Mouse (Mus musculus): ENCODE data around the gene Ehd2. TPM values are rescaled to one million over a fixed set of nuclear protein-coding genes. Genes with fewer than 3 reads are reported as not detected.

The Ehd2 gene
- polyA plus RNA-seq, 1 experiment: 104 TPM

GRCm38 (mm10) chr7:15914751-15915150, 52.6 kb downstream of the Ehd2 start:
- Histone ChIP-seq H3K36me3 (ENCODE audit: control insufficient read depth, insufficient read depth) (peaks cover 16% of the 10 kb centered on the region), H3ac (ENCODE audit: control insufficient read depth, insufficient read length) (no peak overlapping the region), H3K4me2 (ENCODE audit: low read depth) (no peak overlapping the region), H3K27me3 (ENCODE audit: control insufficient read depth, insufficient read depth, insufficient read length) (no peaks in the 10 kb centered on the region), H3K79me2 (ENCODE audit: control insufficient read depth, insufficient read depth) (peaks cover under 1% of the 10 kb centered on the region), H3K4me3 (no peak overlapping the region)
- TF ChIP-seq TCF3 (IDR thresholded peaks at IDR 0.05; ENCODE audit: insufficient read length, low read depth) (no peak), MYOD1 (IDR thresholded peaks at IDR 0.05; ENCODE audit: control insufficient read depth in 1 of 3, insufficient read length in 2 of 3, low read depth in 2 of 3) (no peak), CEBPB (IDR thresholded peaks at IDR 0.05; ENCODE audit: insufficient read depth, poor library complexity, severe bottlenecking) (no peak), USF1 (IDR thresholded peaks at IDR 0.05; ENCODE audit: low read depth) (no peak), SRF (IDR thresholded peaks at IDR 0.05; ENCODE audit: control insufficient read depth, insufficient read length, low read depth) (no peak), POLR2AphosphoS2 (IDR thresholded peaks at IDR 0.05; ENCODE audit: insufficient read length, low read depth) (peak; percentile 25), POLR2A (IDR thresholded peaks at IDR 0.05; ENCODE audit: insufficient read length, low read depth) (no peak), MYOG (IDR thresholded peaks at IDR 0.05; ENCODE audit: control insufficient read depth in 1 of 3, insufficient read depth in 1 of 3, insufficient read length in 2 of 3, low read depth in 2 of 3) (no peak)

- H3K4me2 ChIP-seq (ENCODE audit: low read depth): no peak overlapping the region
- H3K36me3 ChIP-seq (ENCODE audit: control insufficient read depth, insufficient read depth): peaks cover 14% of the 10 kb centered on the region
- TF ChIP-seq POLR2A (IDR thresholded peaks at IDR 0.05; ENCODE audit: insufficient read length, low read depth) (no peak), USF1 (IDR thresholded peaks at IDR 0.05; ENCODE audit: low read depth) (no peak), REST (IDR thresholded peaks at IDR 0.05; ENCODE audit: insufficient read depth, insufficient read length) (no peak), MAX (IDR thresholded peaks at IDR 0.05; ENCODE audit: low read depth) (no peak), TCF3 (IDR thresholded peaks at IDR 0.05; ENCODE audit: insufficient read length, low read depth) (no peak), POLR2AphosphoS2 (IDR thresholded peaks at IDR 0.05; ENCODE audit: insufficient read length, low read depth) (no peak), SRF (IDR thresholded peaks at IDR 0.05; ENCODE audit: control insufficient read depth, insufficient read length, low read depth) (no peak), MYOG (IDR thresholded peaks at IDR 0.05; ENCODE audit: control insufficient read depth in 1 of 3, insufficient read depth in 1 of 3, insufficient read length in 2 of 3, low read depth in 2 of 3) (no peak), CEBPB (IDR thresholded peaks at IDR 0.05; ENCODE audit: insufficient read depth, poor library complexity, severe bottlenecking) (no peak), E2F4 (IDR thresholded peaks at IDR 0.05; ENCODE audit: insufficient read depth) (no peak), MYOD1 (IDR thresholded peaks at IDR 0.05; ENCODE audit: control insufficient read depth in 1 of 3, insufficient read length in 2 of 3, low read depth in 2 of 3) (no peak), TCF12 (IDR thresholded peaks at IDR 0.05; ENCODE audit: insufficient read depth, poor library complexity, severe bottlenecking) (no peak)
- H3K27me3 ChIP-seq (ENCODE audit: control insufficient read depth, insufficient read depth, insufficient read length): no peaks in the 10 kb centered on the region
- no peak overlapping the region for H3ac ChIP-seq (ENCODE audit: control insufficient read depth, insufficient read length)
- no peak overlapping the region for H3K4me3 ChIP-seq
- H3K79me2 ChIP-seq (ENCODE audit: control insufficient read depth, insufficient read depth): no peaks in the 10 kb centered on the region
Observed at GRCm38 (mm10) chr7:15914252-15914651, 53.1 kb downstream of the Ehd2 start.

- H3K4me2 ChIP-seq (ENCODE audit: low read depth): no peak overlapping the region
- no peaks in the 10 kb centered on the region for H3K79me2 ChIP-seq (ENCODE audit: control insufficient read depth, insufficient read depth)
- H3K36me3 ChIP-seq (ENCODE audit: control insufficient read depth, insufficient read depth): peaks cover 4% of the 10 kb centered on the region
- no peak overlapping the region for H3ac ChIP-seq (ENCODE audit: control insufficient read depth, insufficient read length)
- no peak for TF ChIP-seq SRF (IDR thresholded peaks at IDR 0.05; ENCODE audit: control insufficient read depth, insufficient read length, low read depth)
- TF ChIP-seq POLR2AphosphoS2 (IDR thresholded peaks at IDR 0.05; ENCODE audit: insufficient read length, low read depth): no peak
- no peak for TF ChIP-seq MYOG (IDR thresholded peaks at IDR 0.05; ENCODE audit: control insufficient read depth in 1 of 3, insufficient read depth in 1 of 3, insufficient read length in 2 of 3, low read depth in 2 of 3)
- no peak for TF ChIP-seq MAX (IDR thresholded peaks at IDR 0.05; ENCODE audit: low read depth)
- no peak for TF ChIP-seq MYOD1 (IDR thresholded peaks at IDR 0.05; ENCODE audit: control insufficient read depth in 1 of 3, insufficient read length in 2 of 3, low read depth in 2 of 3)
- TF ChIP-seq REST (IDR thresholded peaks at IDR 0.05; ENCODE audit: insufficient read depth, insufficient read length): no peak
- no peak for TF ChIP-seq CEBPB (IDR thresholded peaks at IDR 0.05; ENCODE audit: insufficient read depth, poor library complexity, severe bottlenecking)
- TF ChIP-seq E2F4 (IDR thresholded peaks at IDR 0.05; ENCODE audit: insufficient read depth): no peak
- no peak for TF ChIP-seq POLR2A (IDR thresholded peaks at IDR 0.05; ENCODE audit: insufficient read length, low read depth)
- TF ChIP-seq TCF12 (IDR thresholded peaks at IDR 0.05; ENCODE audit: insufficient read depth, poor library complexity, severe bottlenecking): no peak
- no peak for TF ChIP-seq TCF3 (IDR thresholded peaks at IDR 0.05; ENCODE audit: insufficient read length, low read depth)
- no peak for TF ChIP-seq USF1 (IDR thresholded peaks at IDR 0.05; ENCODE audit: low read depth)
- H3K27me3 ChIP-seq (ENCODE audit: control insufficient read depth, insufficient read depth, insufficient read length): peaks cover 16% of the 10 kb centered on the region
- no peak overlapping the region for H3K4me3 ChIP-seq
Observed at GRCm38 (mm10) chr7:15912183-15912582, 55.2 kb downstream of the Ehd2 start.

- TF ChIP-seq REST (IDR thresholded peaks at IDR 0.05; ENCODE audit: insufficient read depth, insufficient read length) (no peak), MYOG (IDR thresholded peaks at IDR 0.05; ENCODE audit: control insufficient read depth in 1 of 3, insufficient read depth in 1 of 3, insufficient read length in 2 of 3, low read depth in 2 of 3) (no peak), SRF (IDR thresholded peaks at IDR 0.05; ENCODE audit: control insufficient read depth, insufficient read length, low read depth) (no peak), TCF3 (IDR thresholded peaks at IDR 0.05; ENCODE audit: insufficient read length, low read depth) (no peak), E2F4 (IDR thresholded peaks at IDR 0.05; ENCODE audit: insufficient read depth) (no peak)
- Histone ChIP-seq H3K27me3 (ENCODE audit: control insufficient read depth, insufficient read depth, insufficient read length) (peaks cover 19% of the 10 kb centered on the region), H3ac (ENCODE audit: control insufficient read depth, insufficient read length) (no peak overlapping the region), H3K36me3 (ENCODE audit: control insufficient read depth, insufficient read depth) (no peaks in the 10 kb centered on the region), H3K4me2 (ENCODE audit: low read depth) (no peak overlapping the region), H3K79me2 (ENCODE audit: control insufficient read depth, insufficient read depth) (no peaks in the 10 kb centered on the region), H3K4me3 (no peak overlapping the region)
Observed at GRCm38 (mm10) chr7:15910521-15910920, 56.8 kb downstream of the Ehd2 start.

- no peaks in the 10 kb centered on the region for H3K36me3 ChIP-seq (ENCODE audit: control insufficient read depth, insufficient read depth)
- TF ChIP-seq POLR2A (IDR thresholded peaks at IDR 0.05; ENCODE audit: insufficient read length, low read depth) (no peak), E2F4 (IDR thresholded peaks at IDR 0.05; ENCODE audit: insufficient read depth) (no peak), TCF3 (IDR thresholded peaks at IDR 0.05; ENCODE audit: insufficient read length, low read depth) (no peak), TCF12 (IDR thresholded peaks at IDR 0.05; ENCODE audit: insufficient read depth, poor library complexity, severe bottlenecking) (no peak), MYOD1 (IDR thresholded peaks at IDR 0.05; ENCODE audit: control insufficient read depth in 1 of 3, insufficient read length in 2 of 3, low read depth in 2 of 3) (no peak)
Observed at GRCm38 (mm10) chr7:15907971-15908590, 59.3 kb downstream of the Ehd2 start.

More at GRCm38 (mm10) chr7:15907971-15908590, 59.3 kb downstream of the Ehd2 start:
- Histone ChIP-seq H3K4me3 (no peak overlapping the region), H3K79me2 (ENCODE audit: control insufficient read depth, insufficient read depth) (no peaks in the 10 kb centered on the region), H3K27me3 (ENCODE audit: control insufficient read depth, insufficient read depth, insufficient read length) (peaks cover 31% of the 10 kb centered on the region), H3K4me2 (ENCODE audit: low read depth) (no peak overlapping the region), H3ac (ENCODE audit: control insufficient read depth, insufficient read length) (no peak overlapping the region)
